Mouse (Mus musculus) v-Abl transformed pro-B cells (cell line): ENCODE measurements around the gene 1110065P20Rik.

Experiments used
- in situ Hi-C, 2 experiments: fragments of 400-800 bp; cut with MboI; formaldehyde crosslinking; loops; one replicate each; pipeline ENCODE4 v1.15.1; 2025; ENCODE audit not compliant: unreplicated experiment in 2 of 2

Gene 1110065P20Rik

GRCm38 (mm10) chr4:124849631-124850260 lies 1.2 kb downstream of the 1110065P20Rik start:
- in situ Hi-C loops, result loop anchor here (5.0 to 10.0 kb wide), 7 partner anchors 42 to 895 kb away; partner anchors contain the start of genes Sf3a3 (in 2 of the 2), Mtf1 (in 1 of the 2) and Utp11 (in 1 of the 2)

DNA sequence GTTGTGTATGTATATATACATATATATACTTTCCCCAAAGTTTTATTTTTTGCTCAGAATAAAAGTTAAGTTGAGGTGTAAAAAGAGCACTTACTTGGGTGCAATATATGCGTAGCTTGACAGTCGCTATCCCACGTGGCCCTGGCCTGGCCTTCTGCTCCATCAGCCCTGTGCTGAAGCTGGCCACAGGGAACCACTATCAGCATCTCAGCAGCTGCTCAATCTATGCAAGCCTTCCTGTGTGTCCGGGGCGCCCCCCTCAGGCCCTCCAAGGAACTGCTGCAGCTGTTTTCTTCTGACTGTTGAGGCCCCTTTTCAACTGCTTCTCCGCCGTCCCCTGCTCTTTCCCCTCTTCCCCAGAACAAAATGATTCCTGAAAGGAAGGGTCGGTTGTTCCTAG lies 3.4 kb downstream of the 1110065P20Rik start:
- in situ Hi-C loops, result loop anchor here (5.0 to 10.0 kb wide), 5 partner anchors 40 to 893 kb away; partner anchors contain the start of genes Sf3a3 (in 2 of the 2) and Mtf1 (in 1 of the 2)

- in situ Hi-C loops, result loop anchor here in 1 of 2 experiments (10.0 kb wide), 2 partner anchors 129 to 889 kb away; partner anchors contain the start of gene Sf3a3
Observed at GRCm38 (mm10) chr4:124843493-124843892, 7.5 kb downstream of the 1110065P20Rik start.

DNA sequence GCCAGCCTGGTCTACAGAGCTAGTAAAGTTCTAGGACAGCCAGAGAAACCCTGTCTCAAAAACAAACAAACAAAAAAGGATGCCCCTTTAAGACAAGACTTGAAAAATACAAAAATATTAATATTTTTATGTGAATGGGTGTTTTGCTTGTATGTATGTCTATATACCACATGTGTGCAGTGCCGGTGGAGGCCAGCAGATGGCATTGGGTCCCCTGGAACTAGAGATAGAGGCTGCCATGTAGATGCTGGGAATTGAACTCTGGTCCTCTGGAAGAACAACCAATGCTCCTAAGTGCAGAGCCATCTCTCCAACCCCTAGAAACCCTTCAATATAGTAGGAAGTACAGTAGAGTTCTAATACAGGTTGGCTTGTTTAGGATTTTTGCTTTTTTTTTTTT lies 10.0 kb downstream of the 1110065P20Rik start:
- in situ Hi-C loops, result loop anchor here in 1 of 2 experiments (10.0 kb wide), 2 partner anchors 126 to 886 kb away; partner anchors contain the start of gene Sf3a3

DNA sequence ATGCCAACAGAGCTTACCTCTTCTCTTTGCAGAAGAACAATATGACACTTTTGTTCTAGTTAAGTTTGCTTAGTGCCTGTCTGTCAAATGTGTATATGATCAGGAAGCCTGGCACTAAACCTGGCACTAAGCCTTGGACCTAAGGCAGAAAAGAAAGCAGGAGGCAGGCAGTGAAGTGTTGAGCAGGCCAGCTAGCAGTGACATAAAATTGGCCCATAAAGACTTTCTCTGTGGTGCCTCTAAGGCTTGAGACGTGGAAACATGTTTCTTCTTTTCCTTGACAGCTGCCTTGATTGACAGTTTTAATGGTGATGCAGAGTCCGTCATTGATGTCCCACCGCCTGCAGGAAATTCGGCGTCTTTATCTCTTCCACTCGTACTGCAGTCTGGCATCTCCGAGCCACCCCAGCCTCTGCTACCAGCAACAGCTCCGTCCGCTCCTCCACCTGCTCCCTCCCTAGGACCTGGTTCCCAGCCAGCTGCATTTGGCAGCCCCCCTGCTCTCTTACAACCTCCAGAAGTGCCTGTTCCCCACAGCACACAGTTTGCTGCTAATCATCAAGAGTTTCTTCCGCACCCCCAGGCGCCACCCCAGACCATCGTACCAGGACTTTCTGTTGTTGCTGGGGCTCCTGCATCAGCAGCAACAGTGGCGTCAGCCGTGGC lies 12.8 kb downstream of the 1110065P20Rik start:
- in situ Hi-C loops, result no loop called here

DNA sequence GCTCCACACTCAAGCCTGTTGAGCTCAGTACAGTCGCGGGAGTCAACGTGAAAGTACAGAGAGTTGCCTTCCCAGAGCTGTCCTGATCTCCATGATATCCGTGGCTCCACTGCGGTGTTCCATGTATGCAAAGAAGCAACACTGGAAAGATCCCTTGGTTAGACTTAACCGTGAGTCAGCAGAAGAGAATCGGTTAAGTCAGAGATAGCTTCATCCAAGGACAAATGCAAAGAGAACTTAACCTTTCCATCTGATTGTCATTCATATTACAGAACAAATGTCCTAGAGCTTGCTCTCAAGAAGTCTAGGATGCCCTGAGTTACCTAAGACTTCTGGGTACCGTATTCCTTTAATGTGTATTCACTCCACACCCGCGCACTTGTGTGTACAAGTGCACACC lies 18.2 kb downstream of the 1110065P20Rik start:
- in situ Hi-C loops, result no loop called here

DNA sequence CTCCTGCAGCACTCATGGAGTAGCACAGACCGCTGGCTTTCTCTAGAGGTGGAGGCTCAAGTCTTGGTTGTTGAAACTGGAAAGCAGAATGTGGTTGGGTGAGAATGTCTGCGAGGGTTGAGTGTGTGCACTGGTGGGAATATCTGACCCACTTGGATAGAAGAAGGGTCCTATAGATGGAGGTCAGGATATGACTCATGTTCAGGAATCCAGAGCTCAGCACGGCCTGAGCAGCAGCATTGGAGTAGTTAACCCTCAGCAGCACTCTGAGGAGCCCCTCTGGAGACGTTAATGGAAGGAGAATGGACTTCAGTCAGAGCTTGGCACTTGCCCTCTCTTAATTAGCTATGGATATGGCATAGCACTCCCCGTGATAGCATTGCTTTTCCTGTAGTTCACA lies 21.3 kb downstream of the 1110065P20Rik start:
- in situ Hi-C loops, result no loop called here

GRCm38 (mm10) chr4:124825371-124825965 lies 25.5 kb downstream of the 1110065P20Rik start:
- in situ Hi-C loops, result no loop called here

DNA sequence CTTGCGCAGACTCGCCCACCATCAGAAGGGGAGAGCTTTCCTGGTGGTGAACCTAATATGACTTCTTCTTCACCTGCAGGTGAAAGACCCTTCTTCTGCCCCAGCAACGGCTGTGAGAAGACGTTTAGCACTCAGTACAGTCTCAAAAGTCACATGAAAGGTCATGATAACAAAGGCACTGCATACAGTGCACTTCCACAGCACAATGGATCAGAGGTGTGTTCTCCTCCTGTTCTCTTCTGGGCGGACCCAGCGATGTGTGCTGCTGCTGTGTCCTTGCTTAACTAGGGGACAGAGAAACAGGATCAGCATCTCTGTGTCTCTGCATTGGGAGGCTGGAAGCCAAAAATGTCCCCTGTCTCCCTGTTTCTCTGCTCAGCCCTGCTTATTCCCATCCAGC lies 26.0 kb downstream of the 1110065P20Rik start:
- in situ Hi-C loops, result no loop called here

- in situ Hi-C loops, result no loop called here
Observed at GRCm38 (mm10) chr4:124818832-124819231, 32.2 kb downstream of the 1110065P20Rik start.

DNA sequence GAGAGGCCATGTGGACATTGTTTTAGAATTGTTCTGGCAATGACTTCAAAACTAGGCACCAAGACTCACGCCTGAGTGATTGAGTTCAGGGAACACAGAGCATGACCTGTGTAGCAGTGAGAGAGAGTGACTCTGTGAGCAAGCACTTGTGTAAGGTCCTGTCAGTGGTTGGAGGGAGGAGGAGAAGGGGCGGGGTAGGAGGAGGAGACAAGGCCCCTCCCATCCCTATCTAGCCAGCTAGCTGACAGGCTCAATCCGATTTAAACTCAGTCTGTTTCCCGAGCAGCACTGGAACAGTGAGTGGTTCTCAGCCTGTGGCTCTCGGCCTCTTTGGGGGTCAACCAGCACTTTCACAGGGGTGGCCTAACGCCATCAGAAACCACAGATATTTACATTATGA lies 33.2 kb downstream of the 1110065P20Rik start:
- in situ Hi-C loops, result no loop called here

- in situ Hi-C loops, result no loop called here
Observed at GRCm38 (mm10) chr4:124815901-124816300, 35.1 kb downstream of the 1110065P20Rik start.

DNA sequence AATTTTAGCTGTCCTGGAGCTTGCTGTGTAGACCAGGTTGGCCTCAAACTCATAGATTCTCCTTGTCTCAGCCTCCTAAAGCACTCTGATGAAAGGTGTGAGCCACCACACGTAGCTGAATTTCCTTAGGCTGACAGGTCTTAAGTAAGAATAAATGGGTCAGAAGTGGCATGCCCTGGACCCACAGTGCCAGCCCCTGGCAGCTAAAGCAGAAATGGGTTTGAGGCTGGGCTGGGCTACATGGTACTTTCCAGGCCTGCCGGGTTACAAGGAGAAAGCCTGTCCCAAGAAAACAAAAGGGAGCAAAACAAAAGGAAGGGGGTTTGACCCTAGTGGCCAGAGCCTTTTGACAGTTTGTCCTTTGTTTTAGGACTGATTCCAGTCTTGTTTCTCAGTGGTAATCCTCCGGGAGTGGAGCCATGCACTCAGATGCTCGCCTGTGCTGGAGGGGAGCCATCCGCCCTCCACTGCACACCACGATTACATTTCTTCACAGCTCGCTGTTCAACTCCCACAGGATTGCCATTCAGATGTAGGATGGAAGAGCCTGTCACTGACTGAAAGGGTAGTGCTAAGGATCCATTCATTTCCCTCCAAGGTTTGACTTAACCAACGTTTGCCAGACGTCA lies 39.5 kb downstream of the 1110065P20Rik start:
- in situ Hi-C loops, result no loop called here

GRCm38 (mm10) chr4:124810056-124810455 lies 40.9 kb downstream of the 1110065P20Rik start:
- in situ Hi-C loops, result no loop called here

GRCm38 (mm10) chr4:124809136-124809883 lies 41.7 kb downstream of the 1110065P20Rik start:
- in situ Hi-C loops, result loop anchor here (5.0 to 10.0 kb wide), 2 partner anchors 38 to 95 kb away; partner anchors contain the start of gene Sf3a3 (in 1 of the 2)

- in situ Hi-C loops, result loop anchor here (5.0 to 10.0 kb wide), 2 partner anchors 39 to 94 kb away; partner anchors contain the start of gene Sf3a3 (in 1 of the 2)
Observed at GRCm38 (mm10) chr4:124808511-124808910, 42.5 kb downstream of the 1110065P20Rik start.

- in situ Hi-C loops, result loop anchor here in 1 of 2 experiments (5.0 to 10.0 kb wide), 2 partner anchors 44 to 89 kb away; partner anchors contain the start of gene Sf3a3
Observed at GRCm38 (mm10) chr4:124803406-124803805, 47.6 kb downstream of the 1110065P20Rik start.

GRCm38 (mm10) chr4:124802309-124803260 lies 48.4 kb downstream of the 1110065P20Rik start:
- in situ Hi-C loops, result loop anchor here in 1 of 2 experiments (5.0 to 10.0 kb wide), 2 partner anchors 45 to 88 kb away; partner anchors contain the start of gene Sf3a3
